Mouse (Mus musculus): Measurements from ENCODE around the gene Lifr.

Lifr gene

DNA sequence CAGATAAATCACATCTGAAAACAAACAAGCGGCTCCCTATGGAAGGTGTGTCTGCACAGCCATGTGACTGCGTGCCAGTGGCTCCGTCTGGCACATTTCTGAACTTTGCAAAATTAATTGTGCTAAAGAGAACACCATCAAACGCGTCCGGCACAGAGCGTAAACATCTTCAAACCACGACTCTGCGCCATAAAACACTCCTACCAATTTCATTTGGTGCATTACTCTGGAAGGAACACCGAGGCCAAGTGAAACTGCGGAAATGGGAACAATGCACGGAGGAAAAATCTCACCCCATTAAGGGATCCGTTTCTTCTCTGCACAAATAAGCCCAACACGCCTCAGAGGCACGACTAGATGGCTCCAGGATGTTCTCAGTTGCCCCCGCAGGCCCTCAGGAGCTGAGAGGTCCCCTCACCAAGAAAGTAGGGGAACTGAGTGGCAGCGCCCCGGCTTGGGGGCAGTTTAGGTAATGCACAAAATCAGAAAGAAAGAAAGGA is 38.3 kb downstream of the Lifr start:
- in situ Hi-C loops (cut with MboI, MseI), result no loop called here

DNA sequence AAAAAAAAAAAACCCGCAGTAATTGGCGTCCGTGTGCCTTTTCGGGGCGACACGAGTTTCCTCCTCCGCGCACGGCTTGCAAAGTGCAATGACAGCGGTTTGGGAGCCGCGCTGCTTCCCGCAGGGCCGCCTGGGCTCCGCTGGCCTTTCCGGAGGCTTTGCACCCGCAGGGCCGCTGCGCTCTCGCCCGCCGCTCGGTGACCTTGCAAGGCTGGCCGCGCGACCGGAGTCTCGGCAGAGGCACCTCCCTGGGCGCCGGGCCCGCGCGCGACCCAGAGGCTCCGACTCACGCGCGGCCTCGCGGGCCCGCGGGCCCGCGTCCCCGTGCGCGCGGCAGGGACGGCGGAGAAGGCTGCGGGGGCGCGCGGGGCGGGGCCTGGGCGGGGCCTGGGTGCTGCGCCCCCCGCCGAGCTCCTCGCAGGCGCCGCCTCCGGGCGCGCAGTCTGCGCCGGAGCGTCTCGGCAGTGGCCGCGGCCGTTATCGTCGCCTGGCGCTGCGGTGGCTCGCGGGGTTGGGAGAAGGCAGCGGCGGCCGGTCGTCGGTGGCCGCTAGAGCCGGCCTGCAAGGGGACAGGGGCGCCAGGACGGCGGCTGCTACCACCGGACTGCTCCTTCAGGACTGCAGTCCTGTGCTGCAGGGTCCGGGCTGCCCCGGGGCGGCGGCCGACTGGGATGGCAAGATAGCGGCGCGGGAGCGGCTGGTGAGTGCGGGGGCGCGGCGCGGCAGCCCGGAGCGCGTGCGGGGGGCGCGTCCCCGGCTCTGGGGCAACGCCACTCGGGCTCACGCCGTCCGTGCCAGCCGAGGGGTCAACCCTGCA is 38.9 kb downstream of the Lifr start:
- in situ Hi-C loops (cut with MboI, MseI), result no loop called here

DNA sequence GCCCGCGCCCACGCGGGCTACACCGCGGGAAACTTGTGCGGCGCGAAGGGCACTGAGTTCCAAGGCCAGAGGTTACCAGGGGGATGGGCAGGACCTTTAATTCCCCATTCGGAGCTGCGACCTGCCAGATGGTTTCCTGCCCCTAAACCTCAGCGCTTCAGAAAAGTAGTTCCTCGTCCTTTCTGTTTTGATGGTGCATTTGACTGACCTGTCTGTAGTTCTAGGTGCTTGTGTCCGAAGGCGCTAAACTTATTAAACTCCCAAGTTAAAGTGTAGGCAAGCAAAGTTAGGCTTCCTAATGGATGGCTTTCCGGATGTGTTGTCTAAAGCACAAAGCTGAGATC is 39.5 kb downstream of the Lifr start:
- in situ Hi-C loops (cut with MboI, MseI), result no loop called here

DNA sequence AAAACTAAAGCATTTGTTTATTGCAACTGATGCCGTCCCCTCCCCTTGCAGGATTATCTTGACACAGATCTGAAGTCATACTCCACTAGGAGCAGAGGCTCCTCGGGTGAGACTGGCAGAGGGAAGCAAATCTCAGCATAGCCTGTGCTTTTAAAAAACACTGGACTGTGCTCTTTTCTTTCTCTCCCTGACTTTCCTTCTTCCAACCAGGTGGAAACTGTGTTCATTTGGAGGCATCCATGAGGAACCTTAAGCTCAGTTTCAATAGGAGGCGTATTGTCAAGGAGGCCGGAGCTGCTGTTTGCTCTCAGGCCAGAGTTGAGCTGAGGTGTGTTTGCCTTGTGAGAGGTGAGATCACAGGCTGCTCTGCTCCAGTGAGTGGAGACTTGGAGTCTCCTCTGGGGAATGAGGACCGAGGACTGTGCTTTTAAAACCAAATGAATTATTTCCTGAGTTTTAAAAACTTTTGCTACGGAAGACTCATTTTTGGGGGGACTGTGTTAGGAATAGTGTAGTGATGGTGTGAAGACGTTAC is 40.3 kb downstream of the Lifr start:
- in situ Hi-C loops (cut with MboI, MseI), result no loop called here

DNA sequence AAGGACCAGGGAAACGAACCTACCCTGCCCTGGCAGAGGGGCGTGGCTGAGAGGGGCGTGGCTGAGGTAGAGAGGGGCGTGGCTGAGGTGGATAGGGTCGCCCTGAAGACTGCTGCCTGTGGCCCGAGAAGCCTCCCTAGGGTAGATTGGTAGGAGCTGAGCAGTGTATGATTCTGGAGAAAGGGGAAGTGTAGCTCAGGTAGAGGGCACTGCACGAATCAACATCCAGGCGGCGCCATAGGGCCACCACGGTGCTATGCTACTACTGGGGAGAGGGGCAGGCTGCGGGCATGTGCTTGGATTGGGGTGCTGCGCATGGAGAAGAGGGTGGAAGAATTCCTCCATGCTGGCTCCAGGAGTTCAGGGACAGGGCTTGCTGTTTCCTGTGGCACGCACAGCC is 42.3 kb downstream of the Lifr start:
- in situ Hi-C loops (cut with MboI, MseI), result no loop called here

DNA sequence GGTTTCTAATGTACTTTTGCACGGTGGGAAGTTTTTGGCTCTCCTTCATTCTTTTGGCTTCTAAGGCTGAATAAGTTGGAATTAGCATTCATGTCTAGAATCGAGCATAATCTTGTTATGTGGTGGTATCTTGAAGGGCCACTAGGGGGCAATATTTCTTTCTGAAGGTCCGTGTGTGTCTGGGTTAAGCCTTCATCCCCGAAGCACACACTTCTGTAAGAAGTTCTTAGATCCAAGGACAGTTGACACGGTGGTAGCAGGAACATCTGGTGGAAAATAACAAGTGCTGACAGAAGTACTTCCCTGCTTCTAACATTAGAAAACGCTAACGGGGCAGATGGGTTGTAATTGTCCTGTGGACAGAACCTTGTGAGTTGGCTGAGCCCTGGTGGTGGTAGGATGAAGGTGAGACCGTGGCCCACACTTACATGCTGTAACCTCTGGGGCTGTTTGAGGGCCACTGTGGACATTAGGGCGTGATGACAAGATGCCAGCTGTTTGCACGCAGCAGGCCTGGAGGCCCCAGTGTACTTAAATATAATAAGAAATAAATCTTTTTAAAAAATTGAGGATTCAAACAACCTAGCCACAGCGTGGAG is 44.1 kb downstream of the Lifr start:
- in situ Hi-C loops (cut with MboI, MseI), result no loop called here

DNA sequence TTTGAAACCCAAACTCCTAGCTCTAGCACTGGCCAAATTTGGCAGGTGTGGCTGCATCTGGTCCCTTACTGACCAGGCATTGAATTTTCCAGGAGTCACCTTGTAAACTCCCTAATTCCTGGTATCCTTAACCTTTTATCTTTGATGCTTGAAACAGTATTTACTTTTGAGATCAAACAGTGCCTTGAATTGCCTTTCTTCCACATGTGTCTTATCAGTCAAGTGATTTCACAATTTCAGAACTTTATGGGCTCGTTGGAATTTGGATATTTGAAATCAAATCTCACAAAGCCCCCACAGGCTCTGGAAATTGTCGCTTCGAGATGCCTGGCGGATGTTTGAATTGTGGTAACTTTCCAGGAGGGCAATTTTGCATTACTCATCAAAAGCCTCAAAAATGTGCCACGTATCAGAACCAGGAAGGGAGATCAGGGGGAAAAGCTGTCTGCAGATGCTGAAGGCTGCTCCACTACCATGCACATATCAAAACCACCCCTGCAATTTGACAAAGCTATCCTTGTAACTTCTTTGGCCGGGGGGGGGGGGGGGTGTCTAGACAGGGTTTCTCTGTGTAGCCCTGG is 45.7 kb downstream of the Lifr start:
- in situ Hi-C loops (cut with MboI, MseI), result no loop called here

DNA sequence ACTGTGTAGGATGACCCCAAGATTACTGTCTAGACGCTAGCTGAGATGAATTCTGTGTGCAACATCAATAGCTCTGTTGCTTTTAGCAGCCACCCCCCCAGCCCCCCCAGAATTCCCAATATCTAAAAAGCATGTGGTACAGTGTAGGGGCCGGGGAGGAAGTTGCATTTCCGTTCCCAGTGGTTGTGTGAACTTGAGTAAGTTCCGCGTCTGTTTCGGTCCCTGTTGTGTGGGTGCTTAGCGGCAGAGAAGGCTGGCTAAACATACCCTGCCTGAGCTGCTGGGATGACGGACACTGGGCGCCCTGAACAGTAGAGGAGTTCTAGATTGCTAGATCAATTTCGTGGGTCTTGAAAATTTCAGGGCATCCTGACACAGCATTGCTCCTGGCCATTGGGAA is 46.5 kb downstream of the Lifr start:
- in situ Hi-C loops (cut with MboI, MseI), result no loop called here

DNA sequence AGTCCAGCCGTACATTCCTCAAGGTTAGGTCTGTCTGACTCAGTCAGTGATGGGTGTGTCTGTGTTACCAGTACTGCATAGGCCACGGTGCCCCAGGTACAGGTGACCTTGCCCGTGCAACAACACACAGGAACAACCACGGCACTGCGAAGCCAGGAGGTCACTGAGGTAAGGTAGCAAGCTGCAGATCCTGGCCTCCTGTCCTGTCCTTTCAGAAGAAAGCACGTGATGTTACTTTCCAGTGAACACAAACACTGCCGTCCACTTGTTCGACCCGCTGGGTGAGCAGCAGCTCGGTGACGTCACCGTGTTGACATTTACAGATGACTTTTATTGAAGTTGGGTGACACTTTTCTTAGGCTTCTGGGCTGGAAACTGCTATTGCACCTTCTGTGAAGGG is 47.2 kb downstream of the Lifr start:
- in situ Hi-C loops (cut with MboI, MseI), result no loop called here

DNA sequence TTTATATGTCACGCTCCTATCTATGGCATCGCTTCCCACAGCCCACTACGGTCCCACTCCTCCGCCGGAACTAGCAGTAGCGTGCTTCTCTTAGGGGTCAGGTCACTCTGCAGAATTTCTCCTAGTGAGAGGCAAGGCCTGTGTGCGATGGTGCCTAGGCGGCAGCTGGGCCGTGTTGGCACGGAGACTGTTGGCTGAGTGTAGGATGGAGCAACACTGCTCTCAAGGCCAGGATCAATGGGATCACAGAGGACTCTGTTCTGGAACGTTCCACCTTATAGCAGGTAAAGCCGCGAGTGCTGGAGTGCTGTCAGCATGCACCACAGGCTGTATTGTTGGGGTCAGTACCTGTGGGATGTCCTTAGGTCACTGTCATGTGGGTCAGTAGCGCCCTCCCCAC is 48.1 kb downstream of the Lifr start:
- in situ Hi-C loops (cut with MboI, MseI), result no loop called here

DNA sequence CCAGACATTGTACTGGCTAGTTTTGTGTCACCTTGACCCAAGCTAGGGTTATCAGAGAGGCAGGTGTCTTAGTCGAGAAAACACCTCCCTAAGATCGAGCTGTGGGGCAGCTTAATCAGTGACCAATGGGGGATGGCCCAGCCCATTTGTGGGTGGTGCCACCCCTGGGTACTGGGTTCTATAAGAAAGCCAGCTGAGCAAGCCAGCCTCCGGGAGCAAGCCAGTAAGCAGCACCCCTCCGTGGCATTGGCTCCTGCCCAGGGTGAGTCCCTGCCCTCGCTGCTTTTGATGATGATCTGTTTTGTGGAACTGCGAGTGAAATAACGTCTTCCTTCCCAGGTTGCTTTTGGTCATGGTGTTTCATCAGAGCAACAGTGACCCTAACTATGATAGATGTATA is 49.9 kb downstream of the Lifr start:
- in situ Hi-C loops (cut with MboI, MseI), result no loop called here

DNA sequence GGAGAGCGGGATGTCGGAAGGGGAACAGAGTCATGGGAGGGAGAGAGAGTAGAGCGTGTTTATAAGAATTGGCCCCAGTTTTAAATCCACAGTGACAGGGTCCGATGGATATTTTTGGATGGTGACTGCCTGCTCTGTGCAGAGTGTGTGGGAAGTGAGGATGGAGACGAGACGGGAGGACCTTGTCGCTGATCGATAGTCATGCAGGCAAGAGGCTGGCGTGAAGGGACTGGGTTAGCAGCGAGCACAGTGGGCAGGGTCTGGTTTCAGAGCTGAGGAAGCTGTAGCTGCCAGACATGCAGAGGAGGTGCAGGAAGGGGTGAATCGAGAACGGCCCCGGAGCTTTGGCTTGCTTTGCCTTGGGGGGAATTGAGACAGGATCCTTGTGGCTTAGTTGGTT is 50.8 kb downstream of the Lifr start:
- in situ Hi-C loops (cut with MboI, MseI), result no loop called here

DNA sequence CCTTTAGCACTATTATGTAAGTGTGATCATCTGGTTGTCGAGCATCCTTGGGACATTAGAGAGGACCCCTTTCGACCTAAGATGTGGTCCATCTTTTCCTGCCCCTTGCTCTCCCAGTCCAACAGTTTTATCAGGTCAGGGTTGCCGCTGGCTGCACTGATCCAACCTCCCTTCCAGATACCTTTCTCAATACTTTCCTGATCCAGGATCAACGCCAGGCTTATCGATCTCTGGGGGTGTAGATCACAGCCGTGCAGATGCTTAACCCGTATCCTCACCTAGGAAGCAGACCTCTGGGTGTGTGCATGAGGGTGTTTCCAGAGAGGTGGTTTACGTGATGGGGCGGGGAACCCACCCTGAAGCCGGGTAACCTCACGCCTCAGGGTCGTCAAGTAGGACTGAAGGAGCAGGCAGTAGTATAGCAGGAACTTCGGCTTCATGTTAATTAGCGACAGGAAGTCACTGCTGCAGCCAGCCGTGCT is 53.3 kb downstream of the Lifr start:
- in situ Hi-C loops (cut with MboI, MseI), result no loop called here

DNA sequence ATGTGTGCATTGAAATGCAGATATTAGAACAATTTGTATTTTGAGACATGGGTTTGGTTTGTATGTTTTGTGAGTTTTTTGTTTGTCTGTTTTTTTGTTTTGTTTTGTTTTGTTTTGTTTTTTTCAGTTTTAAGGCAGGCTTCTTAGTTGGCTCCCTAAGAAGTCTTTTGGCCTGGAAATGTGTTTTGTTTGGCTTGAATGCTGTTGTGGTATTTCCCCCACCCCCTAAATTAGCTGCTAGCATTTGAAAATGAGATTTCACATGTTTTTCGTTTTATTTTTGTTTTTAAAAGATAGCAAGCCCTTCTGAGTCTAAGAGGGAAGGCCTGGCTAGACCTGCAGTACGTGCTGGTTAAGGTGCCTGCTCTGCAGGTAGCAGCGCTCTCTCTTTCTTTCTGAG is 54.1 kb downstream of the Lifr start:
- in situ Hi-C loops (cut with MboI, MseI), result no loop called here

DNA sequence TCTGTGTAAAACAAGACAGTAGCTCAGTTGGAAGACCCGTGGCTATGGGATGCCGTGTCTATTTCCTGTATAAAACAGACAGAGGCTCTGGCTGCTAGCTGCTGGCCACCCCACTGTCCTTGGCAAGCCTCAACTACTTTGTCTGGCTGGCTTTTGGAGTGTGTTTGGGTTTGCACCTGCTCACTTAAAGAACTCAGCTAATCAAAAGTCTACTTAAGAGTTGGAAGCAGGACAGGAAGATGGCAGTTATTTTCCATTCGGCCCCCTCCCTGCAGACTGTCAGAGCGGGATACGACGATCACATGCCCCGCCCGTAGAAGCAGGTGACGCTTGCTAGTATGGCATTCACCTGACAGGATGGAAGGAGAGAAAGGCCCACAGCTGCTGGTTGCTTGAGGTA is 54.5 kb downstream of the Lifr start:
- in situ Hi-C loops (cut with MboI, MseI), result no loop called here

DNA sequence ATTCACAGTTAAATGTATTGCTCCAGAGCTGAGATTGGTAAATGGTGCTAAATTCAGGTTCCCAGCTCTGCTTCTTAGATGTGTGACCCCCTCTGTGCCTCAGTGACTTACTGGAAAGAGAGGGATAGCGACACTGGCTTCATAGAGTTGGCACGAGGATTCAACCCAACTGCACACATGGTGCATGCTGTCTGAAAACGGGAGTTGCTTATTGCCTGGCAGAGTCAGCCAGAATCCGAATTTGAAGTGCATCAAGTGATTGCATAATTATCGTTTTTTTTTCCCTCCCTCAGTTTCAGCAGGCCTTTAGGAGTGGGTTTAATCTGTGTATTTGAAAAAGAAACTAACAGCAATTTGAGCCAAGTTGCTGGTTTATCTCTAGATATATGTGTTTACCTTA is 55.1 kb downstream of the Lifr start:
- in situ Hi-C loops (cut with MboI, MseI), result no loop called here

DNA sequence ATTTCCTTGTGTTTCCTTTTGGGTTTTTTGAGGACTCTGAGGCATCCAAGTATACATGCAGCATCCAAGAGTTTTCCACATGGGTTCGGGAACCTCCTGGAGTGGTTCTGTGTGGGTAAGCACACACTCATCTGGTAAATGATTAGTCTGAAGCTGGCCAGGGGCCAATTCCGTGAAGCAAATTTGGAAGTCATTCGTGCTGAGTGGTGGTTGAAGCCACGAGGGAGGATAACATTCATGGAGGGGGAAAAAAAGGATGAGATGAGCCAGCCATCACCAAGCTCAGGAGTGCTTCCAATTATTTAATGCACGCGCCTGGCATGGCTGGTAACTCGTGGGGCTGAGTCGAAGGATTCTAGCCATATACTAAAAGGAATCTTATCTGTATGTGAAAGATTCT is 56.1 kb downstream of the Lifr start:
- in situ Hi-C loops (cut with MboI, MseI), result no loop called here

DNA sequence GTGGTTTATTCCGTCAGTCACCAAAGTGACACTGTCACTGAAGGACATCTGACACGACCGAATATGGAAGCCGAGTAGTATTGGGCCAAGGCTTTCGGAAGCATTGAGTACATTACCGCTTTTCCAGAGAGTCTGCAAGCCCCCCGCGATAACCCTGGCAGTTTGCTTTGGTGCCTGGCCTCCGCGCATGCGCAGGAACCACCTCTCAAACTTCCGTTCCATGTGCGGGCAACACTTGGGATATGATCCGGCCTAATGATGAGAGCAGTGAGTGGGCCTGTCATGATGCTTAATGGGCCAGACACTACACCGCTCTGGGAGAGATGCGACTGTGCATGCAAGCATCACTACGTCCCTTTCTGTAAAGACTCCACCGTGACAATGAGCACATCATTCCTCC is 59.4 kb downstream of the Lifr start:
- in situ Hi-C loops (cut with MboI, MseI), result no loop called here

DNA sequence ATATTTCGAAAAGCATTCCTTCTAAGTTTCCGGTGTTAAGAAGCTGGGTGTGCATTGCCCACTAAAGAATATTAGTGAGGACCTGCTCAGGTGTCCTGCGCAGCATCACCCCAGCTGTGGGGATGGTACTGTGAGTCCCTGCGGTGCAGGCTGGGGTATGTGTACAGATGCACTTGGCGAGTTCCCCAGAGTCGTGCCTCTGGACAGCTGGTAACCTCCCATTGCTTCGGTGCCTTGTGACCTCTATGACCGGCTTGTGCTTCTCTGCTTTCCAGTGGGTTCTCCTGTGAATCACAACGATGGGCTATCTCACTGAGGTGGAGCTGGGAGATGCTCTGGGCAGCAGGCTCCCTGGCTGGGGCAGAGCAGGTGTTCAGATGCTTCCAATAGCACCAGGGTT is 60.2 kb downstream of the Lifr start:
- in situ Hi-C loops (cut with MboI, MseI), result no loop called here

DNA sequence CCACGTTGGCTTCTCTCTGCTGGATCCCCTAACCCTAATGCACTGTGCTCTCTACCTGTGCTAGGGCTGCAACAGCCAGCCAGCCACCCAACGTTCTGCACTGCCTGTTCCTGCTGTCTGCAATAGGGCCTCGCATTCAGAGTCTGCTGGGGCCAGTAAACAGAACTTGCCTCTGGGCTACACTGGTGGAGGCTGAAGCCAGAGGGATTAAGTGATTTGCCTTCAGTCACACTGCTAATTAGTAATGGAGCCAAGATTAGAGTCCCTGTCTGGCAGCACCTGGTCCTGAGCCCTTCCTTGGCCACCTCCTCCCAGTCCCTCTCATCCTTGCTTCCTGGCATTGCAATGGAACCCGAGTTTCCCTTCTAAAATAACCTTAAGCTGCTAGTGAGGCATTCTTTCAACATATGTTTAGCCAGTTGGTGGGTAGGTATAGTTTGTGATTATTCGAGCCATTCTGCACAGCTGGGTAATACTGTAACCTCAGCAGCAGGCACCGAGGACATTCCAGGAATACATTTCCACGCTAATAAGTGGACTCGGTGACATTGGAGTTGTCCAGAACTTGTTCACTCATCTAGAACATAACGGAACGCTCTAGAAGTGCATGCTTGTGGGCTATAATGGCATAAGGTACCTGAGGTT is 61.8 kb downstream of the Lifr start:
- in situ Hi-C loops (cut with MboI, MseI), result no loop called here

DNA sequence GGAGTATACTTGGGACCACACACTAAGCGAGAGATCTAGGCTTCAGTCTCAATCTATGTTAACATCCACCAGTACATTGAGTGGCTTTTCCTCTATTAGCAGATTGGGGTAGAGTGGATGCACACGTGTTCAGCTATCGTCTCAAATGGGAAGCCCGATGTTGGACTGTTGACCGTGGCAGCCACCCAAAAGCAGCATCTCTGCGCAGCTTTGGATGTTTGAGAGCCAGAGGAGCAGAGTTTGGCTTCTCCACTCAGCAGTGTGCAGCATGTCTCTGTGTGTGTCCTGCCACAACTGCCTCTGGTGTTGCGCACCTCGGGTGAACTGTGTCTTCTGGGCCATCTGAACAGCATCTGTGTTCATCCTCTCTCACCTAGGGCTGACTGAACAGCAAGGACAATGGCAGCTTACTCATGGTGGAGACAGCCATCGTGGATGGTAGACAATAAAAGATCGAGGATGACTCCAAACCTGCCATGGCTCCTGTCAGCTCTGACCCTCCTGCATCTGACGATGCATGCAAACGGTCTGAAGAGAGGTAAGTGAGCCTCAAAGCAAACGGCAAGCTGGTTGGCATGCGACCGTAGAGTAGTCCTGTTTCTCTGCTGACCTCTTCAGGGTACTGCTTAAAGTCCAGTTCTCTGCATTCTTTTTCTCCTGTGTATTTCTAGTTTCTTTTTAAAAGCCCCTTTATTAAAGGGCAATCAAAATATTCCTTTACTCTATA is 63.8 kb downstream of the Lifr start:
- in situ Hi-C loops (cut with MboI, MseI), result no loop called here

DNA sequence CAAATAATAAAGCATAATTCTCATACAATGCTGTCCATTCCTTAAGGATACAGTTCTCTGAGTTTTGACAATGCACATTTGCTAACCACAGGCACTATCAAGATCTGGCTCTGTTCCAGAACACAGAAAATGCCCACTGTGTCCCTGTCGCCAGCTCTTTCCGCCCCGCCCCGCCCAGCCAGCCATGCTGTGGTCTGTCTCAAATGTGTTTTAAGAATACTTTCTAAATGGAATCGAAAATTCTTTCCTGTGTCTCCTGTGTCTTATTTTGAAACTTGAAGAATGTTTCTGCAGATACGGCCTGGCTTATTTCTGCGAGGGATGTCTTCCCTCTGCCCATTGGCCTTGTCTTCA is 64.3 kb downstream of the Lifr start:
- in situ Hi-C loops (cut with MboI, MseI), result no loop called here

All from T-helper 17 cell (primary cell).